Mouse (Mus musculus) urinary bladder, adult 18-20 months (tissue): ENCODE data around the gene Manf.

Experiments used
- DNase-seq, 2 experiments: peaks; one replicate each; pipeline ENCODE4 v3.0.0; 2022; ENCODE audit warnings: low spot score in 2 of 2, mixed read lengths in 2 of 2

Manf gene

DNA sequence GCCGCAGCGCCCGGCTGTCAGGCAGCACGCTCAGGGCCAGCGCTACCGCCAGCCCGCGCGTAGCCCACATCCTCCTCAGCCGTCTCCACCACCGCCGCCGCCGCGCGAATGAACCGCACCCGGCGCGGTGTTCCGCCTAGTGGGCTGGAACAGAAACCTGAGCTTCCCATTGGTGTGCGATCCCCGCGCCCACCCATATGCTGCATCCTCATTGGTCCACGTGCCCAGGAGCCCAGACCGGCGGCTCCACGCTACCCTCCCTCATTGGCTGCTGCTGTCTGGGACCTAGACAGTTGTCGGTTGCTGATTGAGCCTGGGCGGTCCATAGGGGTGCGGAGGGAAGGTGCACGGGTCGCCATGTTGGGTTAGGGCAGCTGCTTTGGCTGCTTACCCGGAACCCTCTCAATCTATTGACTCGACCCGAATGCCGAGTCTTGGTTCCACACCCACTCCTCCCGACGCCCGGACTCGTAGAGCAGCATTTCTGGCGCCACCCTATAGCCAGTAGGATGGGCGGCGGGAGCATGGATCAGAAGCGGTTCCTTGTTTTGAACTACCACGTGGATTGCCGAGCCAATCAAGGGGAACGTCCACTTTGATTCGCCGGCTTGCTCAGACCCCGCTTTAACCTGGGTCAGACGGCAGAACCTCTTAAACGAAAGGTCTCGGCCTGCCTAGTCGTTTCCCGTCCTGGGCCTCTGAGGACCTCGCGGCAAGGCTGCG, at the start of gene Manf:
Gene Manf, minus strand, starts transcription at position 151 of the 723 bp plus-strand sequence.
- DNase-seq: peak; percentile 87 to 97

DNA sequence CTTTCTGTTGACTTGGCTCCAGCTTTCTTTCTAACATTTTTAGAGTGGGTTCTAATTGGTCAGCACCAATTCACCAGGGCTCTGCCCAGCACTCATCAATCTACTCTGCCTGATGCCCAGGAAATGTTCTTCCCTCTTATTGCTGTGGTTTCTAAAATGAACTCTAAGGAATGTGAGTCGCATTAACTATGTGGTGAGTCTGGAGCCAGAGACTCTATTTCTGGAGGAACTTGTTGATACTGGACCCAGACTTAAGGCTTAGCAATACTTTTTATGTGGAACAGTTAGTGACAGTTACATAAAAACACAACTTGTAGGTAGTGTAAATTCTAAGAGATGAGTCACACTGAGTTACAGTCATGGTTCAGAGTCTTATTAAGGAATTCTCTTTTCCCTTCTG, 43.2 kb upstream of the Manf start:
- DNase-seq: no peak

DNA sequence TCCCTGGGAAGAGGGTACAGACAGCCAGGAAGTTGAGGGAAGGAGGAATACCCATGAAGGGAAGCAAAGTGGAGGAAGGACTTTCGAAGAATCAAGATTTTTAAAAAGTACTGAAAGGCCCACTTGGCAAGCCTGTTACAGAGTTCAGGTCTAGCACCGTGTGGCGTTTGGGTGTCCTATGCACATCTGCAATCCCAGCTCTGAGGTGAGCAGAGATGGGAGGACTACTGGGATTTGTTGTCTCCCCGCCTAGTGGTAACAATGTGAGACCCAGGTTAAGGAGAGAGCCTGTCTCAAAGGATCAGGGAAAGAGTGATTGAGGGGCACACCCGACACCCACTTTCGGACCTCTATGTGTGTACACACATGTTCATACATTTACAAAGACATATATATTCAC, 23.1 kb upstream of the Manf start:
- no peak for DNase-seq

DNA sequence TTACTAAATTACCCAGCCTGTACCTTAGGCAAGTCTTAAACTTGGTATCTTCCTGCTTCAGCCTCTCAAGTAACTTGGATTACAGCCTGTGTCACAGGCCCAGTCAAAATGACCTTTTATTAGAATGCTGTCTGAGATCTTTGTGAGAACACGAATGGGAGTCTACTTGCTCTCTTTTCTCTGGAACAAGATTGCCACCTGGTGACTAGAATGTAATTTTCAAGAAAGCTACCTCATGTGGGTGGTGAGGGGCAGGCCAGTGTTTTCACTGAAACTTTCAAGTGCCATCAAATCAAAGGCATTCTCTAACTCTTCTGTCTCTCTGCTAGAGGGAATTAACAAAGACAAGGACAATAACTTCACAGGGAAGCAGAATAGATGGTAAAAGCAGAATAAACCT, 22.0 kb upstream of the Manf start:
- no peak for DNase-seq

DNA sequence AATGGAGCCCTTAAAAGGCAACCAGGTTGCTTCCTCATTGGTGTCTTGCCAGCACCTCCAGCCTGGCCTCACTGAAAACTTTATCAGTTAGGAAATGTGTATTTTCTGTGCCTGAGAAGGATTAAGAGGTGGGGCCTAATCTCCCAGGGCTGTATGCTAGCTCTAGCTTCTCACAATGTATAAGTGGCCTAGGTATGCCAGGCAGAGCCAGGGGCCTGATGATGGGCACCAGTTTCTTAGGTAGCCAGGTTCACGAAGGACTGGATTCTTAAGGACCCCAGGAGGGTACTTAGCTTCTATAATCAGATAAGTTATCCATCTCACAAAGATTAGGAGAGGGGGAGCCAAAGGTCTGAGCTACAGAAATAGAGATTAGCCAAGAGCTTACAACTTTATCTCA, 19.8 kb upstream of the Manf start:
- no peak for DNase-seq

DNA sequence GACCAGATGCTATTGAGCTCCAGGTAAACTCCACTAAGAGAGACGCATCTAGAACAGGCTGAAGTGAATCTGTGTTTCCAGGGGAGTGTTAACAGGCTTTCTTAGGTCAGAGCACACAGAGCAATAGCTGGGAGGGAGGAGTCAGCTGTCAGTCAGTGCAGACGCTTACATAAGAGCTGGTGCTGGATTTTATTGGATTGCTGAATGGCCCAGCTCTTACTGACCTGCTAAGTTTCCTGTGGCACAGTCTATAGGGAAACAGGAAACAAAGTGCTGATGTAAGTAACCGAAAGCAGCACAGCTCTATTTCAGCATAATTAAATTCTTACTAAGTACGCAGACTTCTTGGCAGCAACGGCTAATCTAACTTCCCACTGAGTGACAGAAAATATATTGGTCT, 16.9 kb upstream of the Manf start:
- DNase-seq: no peak

DNA sequence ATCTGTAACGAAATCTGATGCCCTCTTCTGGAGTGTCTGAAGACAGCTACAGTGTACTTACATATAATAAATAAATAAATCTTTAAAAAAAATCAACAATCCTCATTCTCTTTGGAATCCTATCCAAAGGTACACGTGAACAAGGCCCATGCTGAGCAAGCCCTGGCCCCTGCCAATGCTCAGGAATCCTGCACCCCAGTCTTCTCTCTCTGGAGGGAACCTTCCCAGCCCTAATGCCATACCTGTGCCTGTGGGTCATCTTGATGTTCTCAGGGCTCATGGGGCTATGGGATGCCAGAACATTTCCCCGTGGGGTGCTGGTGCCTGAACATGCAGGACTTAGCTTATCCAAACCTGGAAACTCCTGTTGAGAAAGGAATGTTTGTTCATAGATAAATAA, 16.4 kb upstream of the Manf start:
- no peak for DNase-seq

DNA sequence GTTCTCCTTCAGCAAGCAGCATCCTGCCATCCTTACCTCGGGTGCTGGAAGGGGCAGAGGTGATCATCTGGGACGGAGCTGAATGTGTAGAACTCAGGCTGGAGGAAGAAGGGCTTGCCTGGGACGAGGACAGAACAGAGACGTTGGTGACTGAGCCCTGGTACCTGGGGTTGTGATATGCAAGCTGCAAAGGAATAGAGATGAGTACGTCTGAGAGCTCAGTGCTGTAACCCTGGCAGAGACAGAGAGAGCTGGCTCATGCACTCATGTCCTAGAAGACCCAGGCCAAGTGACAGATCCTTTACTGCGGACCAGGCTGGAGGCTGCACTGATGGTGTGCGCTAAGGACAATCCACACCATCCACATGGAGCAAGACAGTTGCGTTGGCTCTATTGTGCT, 14.8 kb upstream of the Manf start:
- no peak for DNase-seq

DNA sequence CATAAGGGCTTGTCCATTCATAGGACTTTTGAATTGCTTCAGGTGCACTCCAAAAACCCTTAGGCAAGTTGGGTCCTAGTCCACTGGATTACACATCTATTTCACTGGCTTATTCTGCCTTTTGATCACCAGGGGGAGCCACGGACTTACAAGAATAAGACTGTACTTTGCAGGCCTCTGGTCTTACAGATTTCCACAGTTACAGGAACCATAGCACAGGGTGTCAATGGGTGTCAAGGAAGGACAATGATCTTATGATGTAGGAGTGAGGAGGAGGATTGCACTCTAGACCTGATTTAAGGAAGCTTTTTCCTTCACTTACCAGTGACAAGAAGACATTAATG, 12.0 kb upstream of the Manf start:
- DNase-seq: no peak

DNA sequence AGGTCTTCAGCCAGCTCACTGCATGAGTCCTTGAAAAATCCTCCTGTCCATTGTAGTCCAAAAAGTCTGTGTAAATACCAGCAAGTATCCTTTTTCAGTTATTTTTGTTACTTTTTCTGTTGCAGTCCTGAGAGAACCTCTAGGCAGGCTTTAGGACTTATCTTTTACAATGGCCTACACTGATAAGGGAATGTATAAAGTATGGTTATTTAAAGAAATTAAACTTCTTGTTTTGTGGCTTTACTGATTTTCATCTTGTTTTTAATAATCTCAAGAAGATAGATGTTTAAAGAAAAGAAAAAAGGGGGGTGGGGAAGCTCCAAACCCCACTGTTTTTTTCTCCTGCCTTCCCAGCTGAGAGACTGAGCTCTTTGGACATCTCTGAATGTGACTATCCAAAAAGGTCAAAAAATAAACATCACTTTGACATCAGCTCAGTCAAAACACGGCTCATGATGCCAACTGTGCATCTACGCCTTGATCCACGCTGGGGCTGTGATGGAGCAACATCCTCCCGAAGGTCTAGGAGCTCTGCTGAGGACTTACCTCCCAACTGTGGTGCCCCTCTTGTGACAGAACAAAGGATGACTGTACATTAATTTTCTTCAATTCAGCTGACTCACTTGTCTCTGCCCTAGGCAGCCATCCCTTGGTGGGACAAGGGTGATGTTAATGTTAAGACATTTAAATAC, 11.5 kb upstream of the Manf start:
- DNase-seq: no peak

DNA sequence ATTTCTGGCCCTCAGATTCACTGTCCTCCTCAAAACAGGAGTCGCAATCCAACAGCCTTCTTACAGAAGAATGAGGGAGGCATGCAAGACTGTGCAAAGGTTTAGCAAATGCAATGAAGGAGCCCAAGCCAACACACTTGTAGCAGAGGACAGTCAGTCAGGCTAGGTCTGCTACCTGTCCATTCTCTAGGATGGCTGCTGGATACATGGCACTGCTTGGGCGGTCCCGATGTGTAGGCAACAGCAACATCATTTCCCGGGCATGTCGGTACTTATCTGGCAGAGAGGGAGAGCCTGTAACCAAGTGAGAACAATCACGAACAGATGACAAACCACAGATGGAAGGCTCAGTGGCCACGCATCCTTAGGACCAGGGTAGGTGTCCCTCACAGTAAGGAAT, 9.8 kb upstream of the Manf start:
- DNase-seq: no peak

DNA sequence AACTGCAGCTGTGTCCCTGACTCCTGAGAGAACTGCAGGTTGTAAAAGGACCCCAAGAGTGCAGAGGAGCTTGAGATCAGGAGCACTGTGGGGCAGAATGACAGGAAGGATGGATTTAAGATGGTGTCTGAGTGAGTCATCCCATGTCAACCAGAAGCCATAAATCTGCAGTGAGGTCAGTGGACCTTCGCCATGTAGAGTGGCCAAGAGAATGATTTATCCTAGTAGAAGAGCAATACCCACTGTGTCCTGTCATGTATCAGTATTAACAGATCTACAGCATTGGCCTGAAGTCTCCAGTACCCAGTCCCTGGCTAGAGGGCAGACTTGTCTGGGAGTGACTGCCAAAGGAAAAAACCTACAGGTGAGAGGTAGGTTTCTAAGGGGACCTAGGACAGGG, 7.1 kb upstream of the Manf start:
- DNase-seq: no peak

DNA sequence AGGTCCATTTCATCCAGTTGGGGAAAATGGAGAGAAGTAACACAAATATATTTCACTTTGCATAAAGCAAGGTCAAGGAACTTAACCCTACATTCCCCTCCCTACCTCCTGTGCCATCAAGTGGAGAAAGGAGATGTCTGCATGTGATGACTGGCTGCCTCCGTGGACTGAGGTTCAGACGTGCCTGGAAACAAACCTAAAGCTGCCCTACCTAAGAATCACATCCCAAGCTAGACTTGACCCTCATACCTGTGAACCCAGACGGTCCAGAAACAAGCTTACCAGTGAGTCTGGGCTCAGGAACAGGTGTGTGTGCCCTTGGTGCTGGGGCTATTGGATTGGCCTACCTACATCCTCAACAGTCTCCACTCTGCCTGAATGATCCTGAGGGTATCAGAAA, 1.5 kb upstream of the Manf start:
- no peak for DNase-seq

DNA sequence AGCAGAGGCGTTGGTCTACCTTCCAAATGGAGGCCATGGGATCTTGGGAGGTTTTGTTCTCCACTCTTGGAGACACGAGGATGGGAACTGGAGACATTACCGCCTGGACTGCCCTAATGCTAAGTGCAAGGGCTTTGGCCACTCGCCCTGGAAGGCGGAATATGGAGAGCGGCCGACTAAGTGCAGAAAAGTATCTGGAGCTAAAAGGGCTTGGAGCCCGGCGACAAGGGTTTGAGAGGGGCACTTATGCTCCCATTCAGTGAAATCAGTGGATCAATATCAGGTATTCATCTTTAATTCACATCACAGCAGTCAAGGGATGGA, 735 bp upstream of the Manf start:
- no peak for DNase-seq

DNA sequence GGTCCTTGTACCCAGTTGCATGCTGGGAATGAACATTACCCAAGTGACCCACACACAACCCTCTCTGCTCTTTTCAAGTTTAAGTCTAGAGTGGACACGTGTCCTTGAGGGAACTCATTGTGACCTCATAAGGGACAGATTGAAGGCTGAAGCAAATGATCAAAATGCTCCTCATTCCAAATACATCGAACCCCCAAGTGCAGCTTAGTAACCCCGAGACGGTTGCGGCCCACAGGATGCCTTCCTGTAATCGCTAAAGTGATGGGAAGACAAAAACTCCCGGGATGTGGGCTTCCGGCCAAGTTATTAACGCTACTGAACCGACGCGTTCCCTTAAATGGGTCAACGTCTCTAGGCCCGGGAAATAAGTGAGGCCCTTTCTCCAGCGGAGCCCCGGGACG, 438 bp downstream of the Manf start:
- no peak for DNase-seq

DNA sequence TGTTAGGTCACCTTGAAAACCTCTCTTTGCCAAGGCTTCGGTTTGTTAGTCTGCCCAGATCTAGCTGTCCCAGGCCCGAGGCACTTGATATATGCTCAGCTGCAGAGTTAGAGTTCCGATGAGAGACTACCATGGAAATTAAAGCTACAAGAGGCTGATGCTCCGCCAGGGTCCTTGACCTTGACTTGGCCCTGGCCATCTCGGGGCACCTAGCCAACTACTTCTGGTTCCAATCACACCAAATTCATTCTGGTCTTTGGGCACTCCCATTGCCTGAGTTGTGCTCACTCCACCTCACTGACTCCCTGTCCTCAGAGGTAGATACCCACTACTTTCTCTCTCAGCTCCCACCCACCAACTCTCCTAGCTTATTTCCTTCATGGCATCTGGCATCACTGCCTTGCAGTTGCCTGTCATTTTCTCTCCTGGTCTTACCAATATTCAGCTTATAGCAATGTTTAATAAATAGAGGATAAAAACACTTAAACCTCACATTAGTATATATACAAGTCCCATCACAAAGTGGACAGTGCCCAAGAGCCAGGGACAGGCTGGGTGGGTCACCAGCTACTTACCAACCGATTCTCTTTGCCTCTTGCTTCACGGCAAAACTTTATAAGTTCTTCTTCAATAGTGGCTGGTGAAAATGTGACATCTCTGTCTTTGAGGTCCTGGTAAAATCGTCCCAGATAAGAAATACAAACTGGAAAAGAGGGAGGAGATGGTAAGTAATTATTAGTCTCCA, 1.1 kb downstream of the Manf start:
- DNase-seq: no peak

DNA sequence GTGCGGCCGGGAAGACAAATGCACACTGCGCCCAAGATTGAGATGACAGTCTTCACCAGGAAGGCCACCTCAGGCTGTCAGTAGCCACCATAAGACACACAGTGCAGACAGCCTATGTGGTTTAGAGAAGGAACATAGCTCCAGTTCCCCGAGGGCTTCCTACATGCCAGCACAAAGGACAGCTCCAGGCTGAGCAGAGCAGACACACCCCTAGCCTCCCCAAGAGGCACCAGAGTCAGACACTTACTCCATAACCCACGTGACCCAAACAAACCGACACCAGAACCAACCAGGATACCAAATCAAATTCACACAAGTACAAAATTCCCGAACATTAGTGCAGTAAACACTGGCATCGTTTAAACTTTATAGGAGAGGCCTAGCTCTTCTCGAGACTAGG, 2.5 kb downstream of the Manf start:
- no peak for DNase-seq

DNA sequence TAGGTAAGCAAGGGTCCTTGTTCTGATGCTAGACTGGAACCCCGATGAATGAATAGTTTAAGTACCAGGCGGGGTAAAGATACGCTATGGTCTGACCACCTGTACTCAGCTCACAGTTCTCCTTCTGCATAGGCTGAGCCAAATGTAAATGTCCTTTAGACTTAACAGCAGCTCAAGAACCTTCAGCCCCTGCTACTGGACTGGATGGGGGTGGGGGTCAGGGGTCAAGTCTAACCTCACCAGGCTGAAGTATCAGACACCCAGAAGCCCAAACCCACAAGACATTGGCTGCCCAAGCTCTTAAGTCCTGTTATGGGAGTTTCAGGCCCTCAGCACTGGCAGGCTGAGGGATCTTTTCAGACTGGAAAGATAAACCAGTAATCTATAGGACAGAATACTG, 3.4 kb downstream of the Manf start:
- no peak for DNase-seq

DNA sequence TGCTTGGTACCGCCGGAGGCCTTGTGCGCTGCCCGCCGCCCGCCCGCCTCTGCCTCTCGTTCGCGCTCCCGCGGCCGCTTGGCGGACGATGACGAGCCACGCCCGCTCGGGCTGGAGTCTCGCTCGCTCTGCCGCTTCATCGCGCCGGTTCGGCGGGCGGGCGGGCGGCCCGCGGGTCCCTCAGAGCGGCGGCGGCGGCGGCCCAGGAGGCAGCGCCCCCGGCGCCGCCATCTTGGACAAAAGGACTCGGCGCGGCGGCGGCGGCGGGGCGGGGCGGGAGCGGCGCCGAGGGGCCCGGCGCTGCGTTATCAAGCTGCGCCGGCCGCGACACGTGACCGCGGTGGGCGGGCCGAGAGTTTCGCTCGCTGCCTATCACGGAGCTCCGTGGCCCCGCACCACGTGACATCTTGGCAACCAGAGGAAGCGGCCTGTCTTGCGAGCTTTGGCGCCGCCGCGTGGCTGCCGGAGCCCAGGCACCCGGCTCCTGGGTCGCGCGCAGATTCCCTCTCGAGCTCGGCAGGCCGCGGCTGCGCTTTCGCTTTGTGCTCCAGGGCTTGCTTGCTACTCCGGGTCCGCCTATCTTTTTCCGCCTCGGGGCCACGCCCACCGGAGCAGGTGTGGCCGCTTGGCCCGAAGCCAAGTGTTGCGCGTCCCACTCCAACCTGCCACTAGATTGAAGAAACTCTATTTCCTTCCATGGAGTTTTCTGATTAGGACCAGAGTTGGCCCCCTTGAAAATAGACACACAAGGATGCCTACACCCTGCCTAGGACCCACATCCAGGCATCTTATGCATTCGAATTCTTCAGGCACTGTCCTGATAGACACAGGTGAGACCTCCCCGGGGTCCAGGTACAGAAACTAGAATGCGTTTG, 4.7 kb downstream of the Manf start, which contains the start of gene Rbm15b:
Gene Rbm15b, minus strand, starts transcription at position 601 of the 875 bp plus-strand sequence.
- peak; percentile 93 to 96 for DNase-seq

DNA sequence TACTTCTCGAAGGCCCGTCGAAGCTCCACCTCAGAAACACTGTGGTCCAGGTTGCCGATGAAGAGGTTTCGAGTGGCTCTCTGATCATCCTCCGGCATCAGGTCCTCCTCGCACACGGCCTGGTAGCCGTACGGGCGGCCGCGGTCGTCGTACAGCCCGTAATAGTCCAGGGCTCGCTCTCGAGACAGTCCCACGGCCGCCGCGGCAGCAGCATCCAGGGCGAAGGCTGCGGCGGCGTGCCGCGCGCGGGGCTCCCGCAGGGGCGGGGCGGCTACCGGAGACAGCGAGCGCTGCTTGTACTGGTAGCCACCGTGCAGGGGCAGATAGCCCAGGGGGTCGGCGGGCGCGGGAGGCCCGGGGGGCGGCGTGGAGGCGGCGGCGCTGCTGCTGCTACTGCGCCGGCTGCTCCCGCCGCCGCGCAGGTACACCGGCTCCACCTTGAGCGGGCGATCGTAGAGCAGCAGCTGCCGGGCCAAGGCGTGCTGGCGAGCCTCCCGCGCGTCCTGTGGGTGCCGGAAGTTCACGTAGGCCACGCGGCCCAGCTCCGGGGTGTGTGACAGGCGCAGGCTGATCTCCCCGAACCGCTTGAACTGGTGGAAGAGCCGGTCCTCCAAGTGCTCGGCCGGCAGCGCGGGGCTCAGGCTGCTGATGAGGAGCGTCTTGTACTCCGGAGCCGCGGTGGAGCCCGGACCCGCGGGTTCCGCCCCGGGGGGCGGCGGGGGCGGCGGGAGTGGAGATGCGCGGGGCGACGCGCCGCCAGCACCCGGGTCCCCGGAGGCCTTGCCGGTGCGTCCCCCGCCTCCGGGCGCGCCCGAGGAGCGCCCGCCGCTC, 5.7 kb downstream of the Manf start:
- peak in 1 of 2 experiments; percentile 48 for DNase-seq
